Mouse (Mus musculus) testis, adult 2 months (tissue): Measurements from ENCODE around the gene Batf3.

Experiments used
- CTCF ChIP-seq: fragments of 200-500 bp; IDR thresholded peaks from 2 replicates; pipeline ENCODE4 v1.5.1; 2012; ENCODE audit warnings: low read depth, mild to moderate bottlenecking, inconsistent platforms, low read length, moderate library complexity; ENCODE audit not compliant: control insufficient read depth, insufficient read depth, insufficient replicate concordance
- POLR2A ChIP-seq: fragments of 200-500 bp; IDR thresholded peaks from 2 replicates; pipeline ENCODE4 v1.6.1; 2012; ENCODE audit warnings: low read depth, mild to moderate bottlenecking, inconsistent platforms, low read length, moderate library complexity; ENCODE audit not compliant: control insufficient read depth

GRCm38 (mm10) chr1:191063700-191064099 is 33.9 kb upstream of the Batf3 start:
- TF ChIP-seq CTCF: no peak
- TF ChIP-seq POLR2A: no peak
